Mouse (Mus musculus) left cerebral cortex, postnatal 4 days (tissue): ENCODE data around the gene Narfl. TPM values are rescaled to one million over a fixed set of nuclear protein-coding genes. Genes with fewer than 3 reads are reported as not detected.

Experiments
- DNase-seq: peaks from one replicate; pipeline ENCODE4 v3.0.0-alpha.2; 2022
- intact Hi-C: fragments of 180-260 bp; cut with DNase I; formaldehyde crosslinking; loops from one replicate; pipeline ENCODE4 v1.15.1; 2025
- microRNA-seq: library from miRNA; unstranded; fragments of <30 nt; microRNA quantifications from one replicate; pipeline ENCODE4 v1.2.0, GENCODE M21; 2022
- total RNA-seq, 2 experiments: library from RNA; stranded (reverse); gene quantifications; 2 replicates each; pipeline ENCODE4 v1.2.3; 2021

Narfl gene
- total RNA-seq, 2 experiments from 2014 or later: 24.1 to 25.1 TPM

DNA sequence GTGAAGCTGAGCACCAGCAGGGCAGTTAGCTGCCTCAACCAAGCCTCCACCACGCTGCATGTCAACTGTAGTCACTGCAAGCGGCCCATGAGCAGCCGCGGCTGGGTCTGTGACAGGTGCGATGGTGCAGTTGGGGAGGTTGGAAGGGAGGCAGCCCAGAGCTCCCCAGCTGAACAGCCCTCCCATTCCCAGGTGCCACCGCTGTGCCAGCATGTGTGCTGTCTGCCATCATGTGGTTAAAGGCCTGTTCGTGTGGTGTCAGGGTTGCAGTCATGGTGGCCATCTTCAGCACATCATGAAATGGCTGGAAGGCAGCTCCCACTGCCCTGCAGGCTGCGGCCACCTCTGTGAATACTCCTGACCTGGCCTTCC lies 54.6 kb downstream of the Narfl start:
- intact Hi-C loops: no loop called here
- no peak for DNase-seq

DNA sequence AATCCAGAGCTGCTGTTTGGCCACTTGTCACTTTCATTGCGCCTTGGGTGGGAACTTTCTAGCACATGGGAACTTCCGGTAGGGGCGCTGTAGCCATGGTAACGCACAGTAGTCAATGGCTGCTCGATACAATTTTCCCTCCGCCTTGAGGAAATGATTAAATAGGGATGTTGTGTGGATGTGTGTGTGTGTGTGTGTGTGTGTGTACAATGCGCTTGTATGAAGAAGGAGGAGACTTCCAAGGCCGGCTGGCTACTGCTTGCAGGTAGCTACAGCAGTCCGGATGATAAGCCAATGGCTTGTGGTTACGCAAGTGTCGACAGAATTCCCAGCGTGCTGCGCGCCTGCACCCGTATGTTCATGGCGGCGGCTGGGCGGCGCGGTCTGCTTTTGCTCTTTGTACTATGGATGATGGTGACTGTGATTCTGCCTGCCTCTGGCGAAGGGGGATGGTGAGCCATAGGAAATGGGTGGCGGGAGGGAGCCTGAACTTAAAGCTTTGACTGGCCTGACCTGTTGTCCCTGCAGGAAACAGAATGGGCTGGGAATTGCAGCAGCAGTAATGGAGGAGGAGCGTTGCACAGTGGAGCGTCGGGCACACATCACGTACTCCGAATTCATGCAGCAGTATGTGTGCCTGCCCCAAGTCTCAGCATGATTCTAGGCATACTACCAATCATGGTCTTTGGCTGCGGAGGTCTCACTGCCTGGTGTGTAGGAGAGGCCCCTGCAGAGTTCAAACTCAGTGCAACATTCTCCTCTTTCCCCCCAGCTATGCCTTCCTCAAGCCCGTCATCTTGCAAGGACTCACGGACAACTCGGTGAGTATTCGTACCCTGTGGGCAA lies 55.4 kb downstream of the Narfl start, which contains the start of gene Jmjd8:
Jmjd8 (plus strand) TSS at position 156 of the 846 bp plus-strand sequence.
- intact Hi-C loops: no loop called here
- DNase-seq: peak; percentile 83

DNA sequence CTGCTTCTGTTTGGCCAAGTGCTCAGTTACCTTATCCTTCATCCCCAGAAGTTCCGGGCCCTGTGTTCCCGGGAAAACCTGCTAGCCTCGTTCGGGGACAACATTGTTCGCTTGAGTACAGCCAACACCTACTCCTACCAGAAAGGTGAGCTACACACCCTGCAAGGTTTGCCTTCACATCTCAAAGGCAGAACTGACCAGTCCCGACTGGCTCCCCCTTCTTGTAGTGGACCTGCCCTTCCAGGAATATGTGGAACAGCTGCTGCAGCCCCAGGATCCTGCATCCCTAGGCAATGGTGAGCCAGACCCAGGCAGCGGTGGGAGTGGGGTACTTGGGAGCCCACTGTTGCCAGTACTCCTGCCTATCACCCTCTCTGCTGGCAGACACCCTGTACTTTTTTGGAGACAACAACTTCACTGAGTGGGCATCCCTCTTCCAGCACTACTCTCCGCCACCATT lies 56.0 kb downstream of the Narfl start:
- DNase-seq: no peak
- intact Hi-C loops: no loop called here

DNA sequence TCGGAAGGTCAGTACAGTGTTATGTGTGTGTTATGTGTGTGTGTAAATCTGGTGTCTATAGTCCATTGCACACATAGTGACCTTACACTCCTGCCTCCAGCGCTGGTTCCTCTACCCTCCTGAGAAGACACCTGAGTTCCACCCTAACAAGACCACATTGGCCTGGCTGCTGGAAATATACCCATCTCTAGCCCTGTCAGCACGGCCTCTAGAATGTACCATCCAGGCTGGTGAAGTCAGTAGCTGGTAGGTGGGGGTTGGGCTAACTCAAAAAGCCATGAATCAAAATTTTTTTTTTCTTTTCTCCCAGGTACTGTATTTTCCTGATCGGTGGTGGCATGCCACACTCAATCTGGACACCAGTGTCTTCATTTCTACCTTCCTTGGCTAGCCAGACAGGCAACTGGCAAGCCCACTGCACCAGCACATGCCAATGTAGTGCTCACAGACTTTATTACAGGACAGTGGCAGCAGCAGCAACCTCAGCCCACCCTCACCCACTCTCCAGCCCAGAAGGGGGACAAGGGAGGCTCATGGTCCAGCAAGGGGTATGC lies 56.7 kb downstream of the Narfl start:
- intact Hi-C loops: no loop called here
- no peak for DNase-seq

DNA sequence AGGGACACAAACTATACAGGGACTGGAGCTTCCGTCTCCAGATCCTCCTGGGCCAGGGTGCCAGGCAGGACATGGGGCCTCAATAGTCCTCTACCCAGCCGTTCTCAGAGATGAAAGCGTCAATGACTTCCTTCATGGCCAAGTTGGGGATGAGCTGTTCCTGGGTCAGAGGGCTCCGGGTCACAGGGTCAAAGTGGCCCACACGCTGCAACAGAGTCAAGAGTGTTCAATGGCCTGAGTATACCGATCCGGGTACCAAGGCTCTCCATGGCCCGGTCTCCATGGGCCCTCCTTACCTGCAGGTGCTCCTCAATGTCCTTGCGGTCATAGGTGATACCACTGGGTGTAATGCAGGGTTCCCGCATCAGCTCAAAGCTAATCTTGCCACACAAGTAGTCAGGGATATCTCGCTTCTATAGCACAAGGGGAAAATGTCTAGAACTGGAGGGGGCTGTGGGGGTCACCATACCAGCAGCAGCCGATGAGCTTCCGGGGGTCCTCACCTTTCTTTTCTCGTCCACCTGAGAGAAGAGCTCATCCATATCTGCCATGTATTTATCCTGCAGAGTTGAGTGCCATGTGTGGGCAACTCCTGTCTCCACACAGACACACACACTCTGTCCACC lies 57.3 kb downstream of the Narfl start:
- intact Hi-C loops: no loop called here
- no peak for DNase-seq

DNA sequence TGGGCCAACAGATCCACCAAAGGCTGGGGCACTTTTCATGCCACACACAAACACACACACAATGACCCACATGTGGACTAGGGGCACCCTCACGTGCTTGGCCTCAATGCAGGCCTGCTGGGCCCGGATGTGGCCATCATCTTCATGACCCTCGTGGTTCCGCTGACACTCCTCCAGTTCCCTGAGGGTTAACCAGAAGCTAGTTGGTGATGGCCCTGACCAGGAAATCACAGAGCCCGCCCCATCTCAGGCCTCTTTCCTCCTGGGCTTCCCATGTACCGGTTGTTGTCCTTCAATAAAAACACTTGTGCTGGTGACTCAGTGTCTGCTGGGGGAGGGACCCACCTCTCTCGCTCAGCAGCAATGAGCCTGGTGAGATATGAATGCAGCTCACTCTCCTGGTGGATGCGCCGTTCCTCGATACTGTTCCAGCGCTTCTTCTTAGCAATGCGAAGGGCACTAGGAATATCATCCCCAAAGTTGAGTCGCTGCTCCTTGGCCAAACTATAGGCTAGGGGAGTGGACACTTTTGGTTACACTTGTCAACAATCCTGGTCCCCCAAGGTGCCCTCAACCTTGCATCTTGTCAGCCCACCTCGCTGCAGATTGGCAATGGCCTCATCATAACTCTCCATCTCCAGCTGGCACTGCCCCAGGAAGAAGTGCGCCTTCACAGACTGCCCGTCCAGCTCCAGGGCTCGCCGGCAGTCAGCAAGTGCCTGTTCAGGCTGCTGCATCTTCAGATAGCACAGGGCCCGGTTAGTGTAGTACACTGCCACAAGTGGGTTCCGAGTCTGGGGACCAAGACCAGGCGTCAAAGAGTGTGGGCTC lies 58.1 kb downstream of the Narfl start:
- intact Hi-C loops: no loop called here
- DNase-seq: no peak

DNA sequence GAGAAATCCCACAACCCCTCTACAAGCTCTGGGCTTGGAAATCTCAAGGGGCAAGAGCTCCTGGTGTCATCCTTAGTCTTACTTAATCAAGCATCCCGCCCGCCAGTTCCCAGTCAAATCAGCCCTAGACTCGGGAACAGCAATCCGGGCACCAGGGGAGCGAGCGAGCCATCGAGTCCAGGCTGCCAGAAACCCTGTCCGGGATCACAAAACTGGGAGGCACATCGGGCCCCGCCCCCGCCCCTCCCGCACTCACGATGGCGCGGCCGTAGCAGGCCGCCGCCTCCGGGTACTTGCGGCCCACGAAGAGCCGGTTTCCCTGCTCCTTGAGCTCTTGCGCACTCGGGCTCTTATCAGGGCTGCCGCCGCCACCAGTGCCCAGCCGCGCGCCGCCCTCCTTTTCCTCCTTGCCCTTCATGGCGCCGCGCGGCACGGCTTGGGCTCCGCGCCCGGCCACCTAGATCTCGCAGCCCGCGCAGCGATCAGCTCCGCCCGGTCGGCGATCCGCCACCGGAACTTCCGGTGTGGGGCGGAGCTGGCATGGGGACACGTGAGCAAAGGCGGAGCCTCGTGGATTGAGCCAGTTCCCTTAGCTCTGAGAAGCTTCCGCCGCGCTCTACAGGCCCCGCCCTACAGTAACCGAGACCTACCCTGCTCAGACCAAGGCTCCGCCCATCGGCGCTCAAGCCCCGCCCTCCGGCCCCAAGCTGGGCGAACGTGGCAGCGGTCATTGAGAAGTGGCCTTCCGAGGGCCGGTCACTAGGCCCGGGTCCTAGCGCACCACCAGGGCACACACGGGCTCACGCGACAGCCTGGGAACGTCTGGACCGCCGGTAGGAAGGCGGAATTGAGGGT lies 59.1 kb downstream of the Narfl start:
- intact Hi-C loops: no loop called here
- peak; percentile 99 for DNase-seq

Small RNA genes within 50 kb of the gene (microRNA-seq; reads per million reads assigned to microRNA genes)
- gene Gm25083: not detected
- 2.1 reads per million for gene Mir3082
- 2.4 reads per million for gene Mir6966

Other genes starting within 250 kb of the Narfl start
- 10 to 100 TPM; 29.9 to 38.1 TPM for gene Sox8, start 203.1 kb upstream of the Narfl start, total RNA-seq
- 10 to 100 TPM; 19.4 to 21.5 TPM for gene Lmf1, start 194.7 kb upstream of the Narfl start, total RNA-seq
- 10 to 100 TPM in 1 of 2 experiments, 1 to 10 TPM in 1; 9.9 to 16.3 TPM for gene Gng13, start 56.6 kb upstream of the Narfl start, total RNA-seq
- gene Chtf18, start 46.4 kb upstream of the Narfl start, total RNA-seq: 1 to 10 TPM; 4.3 to 5.8 TPM
- 10 to 100 TPM; 21.1 to 25.4 TPM for gene Rpusd1, start 46.1 kb upstream of the Narfl start, total RNA-seq
- not detected for gene Mslnl, start 37.7 kb upstream of the Narfl start, total RNA-seq
- 1 to 10 TPM; 3.0 to 3.9 TPM for gene Msln, start 19.4 kb upstream of the Narfl start, total RNA-seq
- gene Haghl, start 11.9 kb downstream of the Narfl start, total RNA-seq: 10 to 100 TPM; 82.0 to 98.4 TPM
- not detected for gene Ccdc78, start 12.8 kb downstream of the Narfl start, total RNA-seq
- gene Fam173a, start 19.1 kb downstream of the Narfl start, total RNA-seq: 10 to 100 TPM; 50.6 to 61.1 TPM
- gene AC134908.4, start 21.9 kb downstream of the Narfl start, total RNA-seq: not detected
- 10 to 100 TPM; 45.8 to 56.7 TPM for gene Metrn, start 23.4 kb downstream of the Narfl start, total RNA-seq
- gene Fbxl16, start 35.3 kb downstream of the Narfl start, total RNA-seq: 100 to 1,000 TPM; 130 to 132 TPM
- 10 to 100 TPM; 25.2 to 26.5 TPM for gene Wdr24, start 49.9 kb downstream of the Narfl start, total RNA-seq
- gene Jmjd8, start 55.1 kb downstream of the Narfl start, total RNA-seq: 10 to 100 TPM; 54.8 to 55.1 TPM
- 100 to 1,000 TPM; 162 to 171 TPM for gene Stub1, start 59.6 kb downstream of the Narfl start, total RNA-seq
- gene Rhbdl1, start 63.5 kb downstream of the Narfl start, total RNA-seq: 10 to 100 TPM; 58.5 to 61.5 TPM
- 10 to 100 TPM; 22.7 to 26.6 TPM for gene Gm20683, start 68.0 kb downstream of the Narfl start, total RNA-seq
- 10 to 100 TPM; 58.5 to 65.2 TPM for gene Rhot2, start 71.1 kb downstream of the Narfl start, total RNA-seq
- gene Wdr90, start 87.7 kb downstream of the Narfl start, total RNA-seq: 10 to 100 TPM; 37.4 to 39.4 TPM
- 10 to 100 TPM; 16.7 to 18.3 TPM for gene Mcrip2, start 95.0 kb downstream of the Narfl start, total RNA-seq
- 10 to 100 TPM; 24.1 to 25.8 TPM for gene Mettl26, start 101.3 kb downstream of the Narfl start, total RNA-seq
- gene Wfikkn1, start 107.1 kb downstream of the Narfl start, total RNA-seq: 1 to 10 TPM; 1.3 to 2.2 TPM
- gene Rab40c, start 146.0 kb downstream of the Narfl start, total RNA-seq: 10 to 100 TPM; 47.0 to 47.2 TPM
- 100 to 1,000 TPM in 1 of 2 experiments, 10 to 100 TPM in 1; 87.1 to 104 TPM for gene Pigq, start 171.2 kb downstream of the Narfl start, total RNA-seq
- gene Nhlrc4, start 171.2 kb downstream of the Narfl start, total RNA-seq: not detected
- not detected for gene A930017K11Rik, start 178.8 kb downstream of the Narfl start, total RNA-seq
- 10 to 100 TPM; 42.2 to 45.9 TPM for gene Capn15, start 212.0 kb downstream of the Narfl start, total RNA-seq